Mouse (Mus musculus): Measurements from ENCODE around the gene Fam129a.

The Fam129a gene

DNA sequence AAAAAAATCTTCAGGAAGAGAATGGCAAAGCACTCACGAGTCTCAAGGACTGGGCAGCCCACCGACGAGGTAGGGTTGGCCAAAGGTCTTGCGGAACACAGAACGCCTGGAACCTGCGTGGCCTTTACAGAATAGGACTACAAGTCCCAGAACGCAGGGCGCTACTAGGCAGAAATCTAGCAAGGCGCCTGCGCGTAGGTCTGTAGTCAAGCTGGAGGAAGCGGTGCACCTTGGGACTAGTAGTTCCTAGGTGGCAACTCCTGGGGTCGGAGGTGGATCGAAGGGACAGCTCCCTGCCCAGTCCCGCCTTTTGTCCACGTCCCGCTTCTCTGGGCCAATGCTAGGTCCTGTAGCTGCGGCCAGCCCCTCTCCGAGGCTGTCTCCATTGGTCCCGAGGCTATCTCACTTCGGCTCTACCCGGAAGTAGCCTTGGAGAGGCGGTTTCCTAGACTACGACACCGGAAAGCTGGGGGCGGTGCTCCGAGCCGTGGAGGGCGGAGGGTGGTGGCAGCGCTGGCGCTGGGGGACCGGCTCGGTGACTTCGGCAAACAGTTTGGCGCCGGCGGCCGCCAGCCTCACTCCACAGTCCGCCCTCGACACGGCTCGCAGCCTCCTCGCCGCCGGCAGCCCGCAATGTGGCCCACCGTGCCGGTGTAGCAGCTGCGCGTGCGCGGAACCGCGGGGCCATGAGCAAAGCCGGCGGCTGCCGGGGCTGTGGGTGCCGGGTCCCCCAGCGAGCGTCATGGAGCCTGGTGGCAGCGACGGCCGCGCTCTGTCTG, 184.1 kb downstream of the Fam129a start, which contains the start of gene Edem3:
TSS of gene Edem3 (plus strand) at position 491 of the 779 bp plus-strand sequence.
- DNase-seq, result peak; percentile 98

DNA sequence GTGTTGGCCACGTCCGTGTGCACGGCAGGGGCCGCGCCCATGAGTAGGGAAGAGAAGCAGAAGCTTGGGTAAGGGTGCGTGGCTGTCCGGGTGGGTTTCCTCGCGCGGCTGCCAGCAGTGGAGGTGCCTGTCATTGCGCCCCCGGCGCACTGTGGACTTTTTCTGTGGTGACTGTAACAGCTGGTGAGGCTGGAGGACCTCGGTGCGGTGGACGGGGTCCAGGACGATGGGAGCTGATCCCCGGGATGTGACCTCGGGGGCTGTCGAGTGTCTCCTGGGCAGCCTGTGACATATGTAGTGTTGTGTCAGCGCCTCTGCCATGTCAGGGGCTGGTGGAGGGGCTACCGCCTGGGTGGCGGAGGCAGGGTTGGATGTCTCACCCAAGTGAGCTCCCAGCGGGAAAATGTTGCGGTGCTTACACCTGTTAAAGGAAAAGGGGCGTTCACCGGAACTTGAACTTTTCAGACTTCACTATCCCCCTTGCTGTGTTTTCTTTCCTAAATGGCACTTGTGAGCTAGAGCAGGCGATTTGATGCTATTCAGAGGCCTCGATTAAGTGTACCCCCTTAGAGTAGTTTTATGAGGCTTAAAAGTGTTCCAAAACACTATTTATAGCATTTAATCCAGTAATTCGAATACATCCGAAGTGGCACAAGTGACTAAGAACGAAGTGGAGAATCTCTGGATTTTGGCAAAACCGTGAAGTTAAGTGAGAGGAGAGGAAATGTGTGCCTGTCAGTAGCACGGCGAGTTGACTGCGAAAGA, 184.9 kb downstream of the Fam129a start:
- no peak for DNase-seq

DNA sequence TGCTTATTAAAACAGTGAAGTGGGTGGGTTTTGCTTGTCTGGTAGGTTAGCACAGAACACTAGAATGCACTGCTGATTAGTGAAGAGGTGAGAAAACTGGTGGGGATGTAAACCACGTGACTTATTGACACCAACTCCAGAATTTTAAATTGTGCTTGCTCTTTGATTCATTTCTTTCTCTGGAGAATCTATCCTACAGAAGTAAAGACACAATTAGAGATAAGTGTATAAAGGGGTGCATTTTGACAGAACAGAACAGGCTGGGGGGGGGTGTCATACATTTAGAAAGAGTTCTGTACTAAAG, 185.4 kb downstream of the Fam129a start:
- DNase-seq, result no peak

DNA sequence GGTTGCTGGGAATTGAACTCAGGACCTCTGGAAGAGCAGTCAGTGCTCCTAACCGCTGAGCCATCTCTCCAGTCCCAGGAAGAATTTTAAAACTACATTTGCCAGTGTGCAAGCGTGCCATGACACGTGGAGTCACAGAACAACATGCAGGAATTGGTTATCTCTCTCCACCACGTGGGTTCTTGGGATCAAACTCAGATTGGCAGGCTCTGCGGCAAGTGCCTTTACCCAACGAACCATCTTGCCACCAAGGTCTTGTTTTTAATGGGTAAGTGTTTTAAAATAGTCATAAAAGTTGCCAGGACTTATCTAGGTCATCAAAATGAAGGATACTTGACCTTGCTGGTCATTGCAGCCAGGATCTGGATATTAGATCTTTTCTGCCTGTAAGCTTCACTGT, 187.3 kb downstream of the Fam129a start:
- DNase-seq, result no peak

DNA sequence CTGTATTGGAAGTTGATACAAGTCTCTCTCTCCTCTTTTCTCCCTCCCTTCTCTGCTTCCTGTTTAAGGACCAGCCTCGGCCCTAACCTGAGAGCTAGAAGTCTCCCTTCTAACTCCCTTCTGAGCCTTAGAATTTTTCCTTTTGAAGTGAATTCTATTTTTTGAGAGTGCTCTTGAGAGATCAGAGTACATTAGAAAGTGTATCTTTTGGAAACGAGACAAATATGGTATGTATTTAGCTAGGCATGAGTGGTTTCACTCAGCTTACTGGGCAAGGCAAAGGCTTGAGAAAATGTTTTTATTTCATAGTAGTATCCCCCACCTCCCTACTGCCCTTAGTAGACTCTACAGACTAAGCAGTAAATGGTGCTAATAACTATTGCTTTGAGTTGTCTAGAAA, 188.0 kb downstream of the Fam129a start:
- DNase-seq, result no peak

DNA sequence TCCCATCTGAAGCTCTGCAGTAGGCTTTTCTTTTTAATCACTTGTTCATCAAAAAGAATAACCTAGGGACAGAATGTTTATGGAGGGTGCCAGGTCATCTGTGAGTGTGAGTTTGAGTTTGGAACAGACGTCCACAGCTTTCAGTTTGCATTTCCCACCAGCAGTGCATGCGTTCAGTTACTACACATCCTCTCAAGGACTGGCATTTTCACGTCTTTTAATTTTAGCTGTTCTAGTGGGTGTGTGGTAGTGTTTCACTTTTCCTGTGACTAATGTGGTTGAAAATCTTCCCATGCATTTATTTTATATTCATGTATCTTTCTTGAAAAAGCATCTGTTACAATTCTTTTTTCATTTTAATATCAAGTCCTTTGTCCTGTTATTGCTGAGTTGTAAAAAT, 193.2 kb downstream of the Fam129a start:
- DNase-seq, result no peak

DNA sequence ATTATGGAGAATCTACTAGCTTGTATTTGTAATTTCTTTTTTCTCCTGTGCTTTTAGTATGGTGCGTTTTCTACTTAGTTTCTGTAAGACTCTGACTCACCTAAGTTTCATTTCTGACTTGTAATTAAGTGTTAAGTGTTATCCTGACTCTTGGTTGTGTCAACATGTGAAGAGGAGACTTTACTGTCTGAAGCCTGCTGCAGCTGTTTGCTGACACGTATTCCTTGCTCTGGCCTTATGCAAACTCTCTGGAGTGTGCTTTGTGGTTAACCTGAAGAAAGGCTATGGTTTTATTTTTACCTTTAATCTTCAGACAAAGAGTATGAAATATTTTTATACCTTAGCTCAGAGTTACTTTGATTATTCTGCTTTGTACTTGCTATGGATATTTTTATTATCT, 195.2 kb downstream of the Fam129a start:
- DNase-seq, result no peak

DNA sequence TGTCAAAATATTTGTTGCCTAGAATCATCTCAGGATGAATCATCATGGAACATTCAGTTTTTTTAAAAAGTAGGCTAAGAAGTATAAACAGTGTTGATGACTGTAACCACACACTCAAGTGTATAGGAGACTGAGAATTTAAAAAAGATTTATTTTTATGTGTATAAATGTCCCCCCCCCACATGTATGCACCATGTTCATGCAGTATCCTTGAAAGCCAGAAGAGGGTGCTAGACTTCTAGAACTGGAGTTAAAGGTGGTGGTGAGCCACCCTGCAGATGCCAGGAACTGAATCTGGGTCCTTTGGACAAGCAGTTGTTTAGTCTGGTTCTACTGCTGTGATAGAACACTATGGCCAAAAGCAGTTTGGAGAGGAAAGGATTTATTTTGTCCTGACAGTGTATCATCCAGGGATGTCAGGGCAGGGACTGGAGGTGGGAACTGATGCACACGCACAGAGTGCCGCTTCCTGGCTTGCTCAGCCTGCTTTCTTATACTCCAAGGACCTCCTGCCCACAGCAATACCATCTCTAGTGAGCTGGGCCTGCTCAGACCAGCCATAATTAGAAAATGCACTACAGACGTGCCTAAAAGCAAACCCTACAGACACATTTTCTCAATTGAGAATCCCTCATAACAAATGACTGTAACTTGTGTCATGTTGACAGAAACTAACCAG, 196.1 kb downstream of the Fam129a start:
- DNase-seq, result no peak

DNA sequence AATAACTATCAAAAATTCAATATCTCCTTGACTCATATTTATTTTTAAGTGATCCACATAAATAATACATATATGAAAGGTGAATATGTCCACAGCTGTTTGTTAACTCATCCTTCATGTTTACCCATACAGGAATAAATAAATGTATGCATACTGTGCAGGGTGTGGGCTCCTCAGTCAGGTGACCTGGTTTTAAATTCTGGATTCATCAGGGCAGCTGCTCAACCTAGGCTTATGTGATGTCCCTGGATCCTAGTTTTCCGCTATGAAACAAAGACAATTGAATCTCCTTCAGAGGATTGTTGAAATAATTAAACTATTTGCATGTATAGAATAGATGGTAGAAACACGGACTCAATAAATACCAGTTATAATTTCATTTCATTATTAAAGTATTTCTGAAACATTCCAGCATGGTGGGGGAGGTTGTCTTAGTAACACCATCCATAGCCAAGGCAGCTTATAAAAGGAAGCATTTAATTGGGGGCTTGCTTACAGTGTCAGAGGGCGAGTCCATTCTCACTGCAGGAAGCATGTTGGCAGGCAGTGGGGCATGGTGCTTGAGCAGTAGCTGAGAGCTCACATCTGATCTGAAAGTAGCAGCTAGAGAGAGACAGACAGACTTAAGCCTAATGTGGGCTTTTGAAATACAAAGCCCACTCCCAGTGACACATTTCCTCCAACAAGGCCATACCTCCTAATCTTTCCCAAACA, 198.4 kb downstream of the Fam129a start:
- no peak for DNase-seq
